Mouse (Mus musculus): ENCODE results near the gene Hspb7.

Hspb7 gene

GRCm38 (mm10) chr4:141420192-141420829 lies at the start of gene Hspb7:
TSS of gene Hspb7 (plus strand) at chr4:141420779.
- no peak for DNase-seq (ENCODE audit: low spot score)

GRCm38 (mm10) chr4:141372426-141372825 lies 48.2 kb upstream of the Hspb7 start:
- no peak for DNase-seq (ENCODE audit: low spot score)

GRCm38 (mm10) chr4:141379674-141380073 lies 40.9 kb upstream of the Hspb7 start:
- no peak for DNase-seq (ENCODE audit: low spot score)

- DNase-seq (ENCODE audit: low spot score), result no peak
Measured at GRCm38 (mm10) chr4:141382406-141382805, 38.2 kb upstream of the Hspb7 start.

GRCm38 (mm10) chr4:141385275-141385674 lies 35.3 kb upstream of the Hspb7 start:
- DNase-seq (ENCODE audit: low spot score), result no peak

GRCm38 (mm10) chr4:141386150-141386549 lies 34.4 kb upstream of the Hspb7 start:
- DNase-seq (ENCODE audit: low spot score), result no peak

- peak; percentile 55 for DNase-seq (ENCODE audit: low spot score)
Measured at GRCm38 (mm10) chr4:141387093-141387784, 33.3 kb upstream of the Hspb7 start.

- no peak for DNase-seq (ENCODE audit: low spot score)
Measured at GRCm38 (mm10) chr4:141387933-141388332, 32.6 kb upstream of the Hspb7 start.

GRCm38 (mm10) chr4:141389366-141390150 lies 31.0 kb upstream of the Hspb7 start:
- no peak for DNase-seq (ENCODE audit: low spot score)

GRCm38 (mm10) chr4:141391293-141391692 lies 29.3 kb upstream of the Hspb7 start:
- no peak for DNase-seq (ENCODE audit: low spot score)

- DNase-seq (ENCODE audit: low spot score), result no peak
Measured at GRCm38 (mm10) chr4:141394751-141395150, 25.8 kb upstream of the Hspb7 start.

GRCm38 (mm10) chr4:141397861-141398260 lies 22.7 kb upstream of the Hspb7 start:
- DNase-seq (ENCODE audit: low spot score), result no peak

GRCm38 (mm10) chr4:141398545-141398944 lies 22.0 kb upstream of the Hspb7 start, which contains the start of gene Clcnka:
TSS of gene Clcnka (minus strand) at chr4:141398724.
- DNase-seq (ENCODE audit: low spot score), result no peak

- DNase-seq (ENCODE audit: low spot score), result no peak
Measured at GRCm38 (mm10) chr4:141400171-141400570, 20.4 kb upstream of the Hspb7 start.

GRCm38 (mm10) chr4:141404518-141405313 lies 15.9 kb upstream of the Hspb7 start:
- peak; percentile 90 for DNase-seq (ENCODE audit: low spot score)

GRCm38 (mm10) chr4:141405314-141405622 lies 15.3 kb upstream of the Hspb7 start:
- DNase-seq (ENCODE audit: low spot score), result no peak

- DNase-seq (ENCODE audit: low spot score), result no peak
Measured at GRCm38 (mm10) chr4:141406516-141407299, 13.9 kb upstream of the Hspb7 start.

- no peak for DNase-seq (ENCODE audit: low spot score)
Measured at GRCm38 (mm10) chr4:141408577-141408976, 12.0 kb upstream of the Hspb7 start.

GRCm38 (mm10) chr4:141411430-141411992 lies 9.1 kb upstream of the Hspb7 start:
- no peak for DNase-seq (ENCODE audit: low spot score)

GRCm38 (mm10) chr4:141415924-141416323 lies 4.7 kb upstream of the Hspb7 start, which contains the start of gene Clcnkb:
TSS of gene Clcnkb (minus strand) at chr4:141416014.
- DNase-seq (ENCODE audit: low spot score), result no peak

All from layer of hippocampus, adult 9-10 months (tissue).